Mouse (Mus musculus): Measurements from ENCODE around the gene Anxa7. TPM values are rescaled to one million over a fixed set of nuclear protein-coding genes. Genes with fewer than 3 reads are reported as not detected.

Anxa7 gene
- total and polyA plus RNA-seq, 3 experiments: 44.8 to 70.3 TPM; not detected in 1

GRCm38 (mm10) chr14:20496603-20497002 lies 16.7 kb upstream of the Anxa7 start, which contains the start of gene Mss51:
TSS of gene Mss51 (minus strand) at chr14:20496901.
- Histone ChIP-seq H3K79me2 (ENCODE audit: control insufficient read depth, insufficient read depth, low read length, poor library complexity) (no peaks in the 10 kb centered on the region), H3K4me1 (ENCODE audit: control insufficient read depth in 1 of 2, insufficient read depth in 2 of 2, low read length in 2 of 2) (no peaks in the 10 kb centered on the region), H3K27ac (ENCODE audit: control insufficient read depth, low read depth, low read length) (no peak within 1 kb of the TSS), H3K9me3 (replicated peaks; ENCODE audit: insufficient read depth, low read length) (no peaks in the 10 kb centered on the region), H3K4me3 (ENCODE audit: control insufficient read depth in 1 of 2, insufficient read depth in 1 of 2, low read depth in 2 of 2, low read length in 2 of 2) (no peak within 1 kb of the TSS), H3K27me3 (ENCODE audit: control insufficient read depth in 1 of 2, insufficient read depth in 2 of 2, low read length in 2 of 2) (no peaks in the 10 kb centered on the region), H3K36me3 (ENCODE audit: control insufficient read depth in 1 of 2, insufficient read depth in 2 of 2, low read length in 2 of 2) (peaks cover 0 to 10% of the 10 kb centered on the region in 2 experiments; a peak in 1 of 4 replicates), H3K9ac (ENCODE audit: control insufficient read depth, low read depth, low read length, poor library complexity, severe bottlenecking) (no peak within 1 kb of the TSS)
- no peak for DNase-seq (ENCODE audit: low read depth, low spot score)
- TF ChIP-seq HCFC1 (IDR thresholded peaks at IDR 0.05; ENCODE audit: low read depth, low read length) (no peak), JUND (IDR thresholded peaks at IDR 0.05; ENCODE audit: low read depth, low read length) (no peak), ELF1 (IDR thresholded peaks at IDR 0.05; ENCODE audit: low read depth, low read length) (no peak), GABPA (IDR thresholded peaks at IDR 0.05; ENCODE audit: low read depth, low read length) (no peak), TBP (IDR thresholded peaks at IDR 0.05; ENCODE audit: low read depth, low read length) (no peak)

- Histone ChIP-seq H3K27ac (ENCODE audit: control insufficient read depth, low read depth, low read length) (no peak overlapping the region), H3K79me2 (ENCODE audit: control insufficient read depth, insufficient read depth, low read length, poor library complexity) (no peaks in the 10 kb centered on the region), H3K27me3 (ENCODE audit: control insufficient read depth in 1 of 2, insufficient read depth in 2 of 2, low read length in 2 of 2) (no peaks in the 10 kb centered on the region), H3K9me3 (replicated peaks; ENCODE audit: insufficient read depth, low read length) (no peaks in the 10 kb centered on the region), H3K4me3 (ENCODE audit: control insufficient read depth in 1 of 2, insufficient read depth in 1 of 2, low read depth in 2 of 2, low read length in 2 of 2) (no peak overlapping the region), H3K4me1 (ENCODE audit: control insufficient read depth in 1 of 2, insufficient read depth in 2 of 2, low read length in 2 of 2) (peaks cover 6 to 7% of the 10 kb centered on the region in 2 experiments), H3K36me3 (ENCODE audit: control insufficient read depth in 1 of 2, insufficient read depth in 2 of 2, low read length in 2 of 2) (peaks cover 0 to 19% of the 10 kb centered on the region in 2 experiments; a peak in 2 of 4 replicates), H3K9ac (ENCODE audit: control insufficient read depth, low read depth, low read length, poor library complexity, severe bottlenecking) (no peak overlapping the region)
- TF ChIP-seq GABPA (IDR thresholded peaks at IDR 0.05; ENCODE audit: low read depth, low read length): no peak
- no peak for TF ChIP-seq HCFC1 (IDR thresholded peaks at IDR 0.05; ENCODE audit: low read depth, low read length)
- TF ChIP-seq POLR2AphosphoS2 (IDR thresholded peaks at IDR 0.05; ENCODE audit: low read length): no peak
- no peak for TF ChIP-seq MAFK (IDR thresholded peaks at IDR 0.05; ENCODE audit: borderline replicate concordance, low read depth, low read length)
- TF ChIP-seq CTCF (IDR thresholded peaks at IDR 0.05 in 2 of 3, conservative IDR thresholded peaks at IDR 0.05 in 1 of 3; ENCODE audit: control insufficient read depth in 1 of 3, insufficient read depth in 1 of 3, low read depth in 2 of 3, low read length in 3 of 3, poor library complexity in 1 of 3, severe bottlenecking in 1 of 3): no peak
- no peak for TF ChIP-seq SMC3 (IDR thresholded peaks at IDR 0.05; ENCODE audit: low read depth, low read length)
- no peak for TF ChIP-seq JUND (IDR thresholded peaks at IDR 0.05; ENCODE audit: low read depth, low read length)
- TF ChIP-seq ZMIZ1 (IDR thresholded peaks at IDR 0.05; ENCODE audit: low read depth, low read length): no peak
- TF ChIP-seq MYB (IDR thresholded peaks at IDR 0.05; ENCODE audit: low read depth, low read length): no peak
- no peak for TF ChIP-seq ZKSCAN1 (IDR thresholded peaks at IDR 0.05; ENCODE audit: low read depth, low read length)
- TF ChIP-seq ELF1 (IDR thresholded peaks at IDR 0.05; ENCODE audit: low read depth, low read length): no peak
- TF ChIP-seq MEF2A (IDR thresholded peaks at IDR 0.05; ENCODE audit: extremely low read depth, insufficient replicate concordance, low read depth, low read length, poor library complexity, severe bottlenecking): no peak
- no peak for TF ChIP-seq RCOR1 (IDR thresholded peaks at IDR 0.05; ENCODE audit: low read depth, low read length)
- TF ChIP-seq UBTF (IDR thresholded peaks at IDR 0.05; ENCODE audit: borderline replicate concordance, insufficient read depth, low read depth, low read length): no peak
- no peak for TF ChIP-seq SIN3A (IDR thresholded peaks at IDR 0.05; ENCODE audit: low read length)
- TF ChIP-seq MXI1 (IDR thresholded peaks at IDR 0.05; ENCODE audit: low read depth, low read length): no peak
- TF ChIP-seq CHD2 (IDR thresholded peaks at IDR 0.05; ENCODE audit: low read length): no peak
- no peak for TF ChIP-seq ETS1 (IDR thresholded peaks at IDR 0.05; ENCODE audit: low read depth, low read length)
- no peak for DNase-seq (ENCODE audit: low read depth, low spot score)
Observed at GRCm38 (mm10) chr14:20486031-20486430, 6.1 kb upstream of the Anxa7 start.
